Mouse (Mus musculus): ENCODE results near the gene Syf2.

- TF ChIP-seq CTCF (IDR thresholded peaks at IDR 0.05; ENCODE audit: low read depth) (no peak), EP300 (IDR thresholded peaks at IDR 0.05; ENCODE audit: low read depth) (no peak)
These were observed 27.7 kb upstream of the Syf2 start for GRCm38 (mm10) chr4:134903046-134903445.
